Mouse (Mus musculus): ENCODE results near the gene Tmem178b. TPM values are rescaled to one million over a fixed set of nuclear protein-coding genes. Genes with fewer than 3 reads are reported as not detected.

The Tmem178b gene
- polyA plus RNA-seq, 1 experiment from 2014 or later = 0.67 TPM

DNA sequence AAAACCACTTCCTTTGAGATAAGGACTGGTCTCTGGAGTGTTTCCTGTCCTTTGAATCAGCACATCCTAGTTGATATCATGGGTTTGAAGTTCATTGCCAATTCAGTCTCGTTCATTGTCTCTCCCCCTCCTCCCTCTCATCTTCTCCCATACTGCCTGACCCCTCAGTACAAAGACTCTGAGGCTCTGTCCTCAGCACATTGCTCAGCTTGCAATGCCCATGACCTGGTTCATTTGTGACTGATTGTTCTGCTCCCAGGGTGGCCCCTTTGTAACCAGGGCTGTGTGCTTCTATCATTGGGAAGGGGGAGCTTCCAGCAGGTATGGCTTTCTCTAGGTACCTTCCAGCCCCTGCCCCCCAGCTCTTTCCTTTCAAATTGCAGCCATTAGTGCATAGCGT is 329.5 kb downstream of the Tmem178b start:
- no peaks in the 10 kb centered on the region for H3K36me3 ChIP-seq (ENCODE audit: control insufficient read depth, insufficient read depth, low read length)
- H3K4me3 ChIP-seq (ENCODE audit: low read length) = no peak overlapping the region
- no peak overlapping the region for H3K4me2 ChIP-seq (ENCODE audit: low read depth, low read length)
- no peak for ATAC-seq
- H3K9ac ChIP-seq (ENCODE audit: low read depth, low read length) = no peak overlapping the region
- H3K9me3 ChIP-seq (ENCODE audit: control insufficient read depth, low read length) = no peaks in the 10 kb centered on the region
- 72% methylated on average over 2 of the region's 2 CpGs for WGBS
- H3K4me1 ChIP-seq (ENCODE audit: control insufficient read depth, insufficient read depth, low read length) = no peaks in the 10 kb centered on the region
- no peaks in the 10 kb centered on the region for H3K27me3 ChIP-seq (replicated peaks; ENCODE audit: control insufficient read depth, insufficient read depth, low read length)
- H3K27ac ChIP-seq (ENCODE audit: low read length) = no peak overlapping the region

DNA sequence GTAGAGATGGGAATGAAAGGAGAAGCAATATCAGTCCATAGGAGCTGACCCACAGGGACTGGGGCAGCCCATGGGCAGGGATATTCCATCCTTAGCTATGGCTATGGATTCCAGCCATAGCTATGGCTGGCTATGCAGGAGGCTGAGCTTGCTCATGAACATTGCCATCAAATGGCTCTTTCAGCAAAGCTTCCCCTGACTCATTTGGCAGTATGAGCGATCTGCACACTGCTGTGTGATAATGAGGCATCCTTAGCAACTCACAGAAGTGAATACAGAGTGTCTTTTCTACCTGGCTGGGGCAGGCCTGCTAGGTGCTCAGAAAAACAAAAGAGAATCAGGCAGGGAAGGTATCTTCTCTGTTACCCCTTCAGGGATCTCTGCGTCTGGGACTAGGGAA is 332.3 kb downstream of the Tmem178b start:
- H3K4me2 ChIP-seq (ENCODE audit: low read depth, low read length) = no peak overlapping the region
- H3K9me3 ChIP-seq (ENCODE audit: control insufficient read depth, low read length) = no peaks in the 10 kb centered on the region
- ATAC-seq = no peak
- no peak overlapping the region for H3K27ac ChIP-seq (ENCODE audit: low read length)
- H3K36me3 ChIP-seq (ENCODE audit: control insufficient read depth, insufficient read depth, low read length) = no peaks in the 10 kb centered on the region
- H3K4me1 ChIP-seq (ENCODE audit: control insufficient read depth, insufficient read depth, low read length) = no peaks in the 10 kb centered on the region
- WGBS = 80% methylated on average over 2 of the region's 2 CpGs
- no peak overlapping the region for H3K9ac ChIP-seq (ENCODE audit: low read depth, low read length)
- H3K27me3 ChIP-seq (replicated peaks; ENCODE audit: control insufficient read depth, insufficient read depth, low read length) = no peaks in the 10 kb centered on the region
- no peak overlapping the region for H3K4me3 ChIP-seq (ENCODE audit: low read length)

DNA sequence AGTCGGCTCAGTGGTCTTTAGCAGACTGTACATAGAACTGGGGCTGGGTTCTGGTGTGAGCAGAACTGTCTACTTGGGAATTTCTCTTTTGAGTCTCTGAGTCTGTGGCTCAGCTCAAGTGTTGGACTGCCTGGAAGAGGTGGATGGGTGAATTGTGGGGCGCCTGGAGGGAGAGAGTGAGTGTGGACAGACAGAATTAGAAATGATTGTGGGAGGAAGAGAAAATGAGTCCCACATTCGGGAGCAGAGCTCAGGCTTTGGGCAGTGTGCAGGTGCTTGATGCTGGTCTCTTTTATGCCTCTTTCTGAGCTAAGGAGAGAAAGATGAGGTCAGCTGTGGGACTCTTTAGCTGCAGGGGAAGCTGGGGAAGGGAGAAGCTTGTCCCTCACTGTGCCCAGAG is 334.9 kb downstream of the Tmem178b start:
- WGBS = 84% methylated on average over 3 of the region's 3 CpGs
- no peak overlapping the region for H3K9ac ChIP-seq (ENCODE audit: low read depth, low read length)

DNA sequence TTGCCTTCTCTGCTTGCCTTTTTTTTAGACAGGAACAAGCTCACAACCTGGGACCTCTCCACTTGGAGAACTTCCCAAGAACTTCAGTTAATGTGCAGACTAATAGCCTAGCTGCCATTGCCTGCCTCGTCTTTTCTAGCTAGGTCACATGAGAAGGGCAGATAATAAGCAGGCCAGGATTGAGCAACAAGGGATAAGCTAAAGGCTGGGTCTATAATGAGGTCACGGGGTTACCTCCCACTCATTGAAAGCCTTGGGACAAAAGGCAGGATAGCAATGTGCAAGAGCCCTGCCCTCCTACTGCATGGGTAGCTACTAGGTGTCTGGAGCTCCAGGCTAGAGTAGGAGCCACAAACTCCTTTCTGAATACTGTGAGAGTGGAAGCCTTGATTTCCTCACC is 336.1 kb downstream of the Tmem178b start:
- Histone ChIP-seq H3K36me3 (ENCODE audit: control insufficient read depth, insufficient read depth, low read length) (no peaks in the 10 kb centered on the region), H3K4me2 (ENCODE audit: low read depth, low read length) (no peak overlapping the region), H3K27ac (ENCODE audit: low read length) (no peak overlapping the region), H3K9me3 (ENCODE audit: control insufficient read depth, low read length) (no peaks in the 10 kb centered on the region), H3K4me3 (ENCODE audit: low read length) (no peak overlapping the region), H3K27me3 (replicated peaks; ENCODE audit: control insufficient read depth, insufficient read depth, low read length) (no peaks in the 10 kb centered on the region), H3K9ac (ENCODE audit: low read depth, low read length) (no peak overlapping the region), H3K4me1 (ENCODE audit: control insufficient read depth, insufficient read depth, low read length) (no peaks in the 10 kb centered on the region)
- 50% methylated on average over 2 of the region's 2 CpGs for WGBS
- peak; percentile 58; the same call in 1 of the 2 replicates for ATAC-seq

More for the DNA sequence above, 334.9 kb downstream of the Tmem178b start:
- no peaks in the 10 kb centered on the region for H3K9me3 ChIP-seq (ENCODE audit: control insufficient read depth, low read length)
- no peak overlapping the region for H3K4me3 ChIP-seq (ENCODE audit: low read length)
- no peak for ATAC-seq
- H3K36me3 ChIP-seq (ENCODE audit: control insufficient read depth, insufficient read depth, low read length) = no peaks in the 10 kb centered on the region
- H3K27me3 ChIP-seq (replicated peaks; ENCODE audit: control insufficient read depth, insufficient read depth, low read length) = no peaks in the 10 kb centered on the region
- no peak overlapping the region for H3K27ac ChIP-seq (ENCODE audit: low read length)
- no peak overlapping the region for H3K4me2 ChIP-seq (ENCODE audit: low read depth, low read length)
- no peaks in the 10 kb centered on the region for H3K4me1 ChIP-seq (ENCODE audit: control insufficient read depth, insufficient read depth, low read length)

DNA sequence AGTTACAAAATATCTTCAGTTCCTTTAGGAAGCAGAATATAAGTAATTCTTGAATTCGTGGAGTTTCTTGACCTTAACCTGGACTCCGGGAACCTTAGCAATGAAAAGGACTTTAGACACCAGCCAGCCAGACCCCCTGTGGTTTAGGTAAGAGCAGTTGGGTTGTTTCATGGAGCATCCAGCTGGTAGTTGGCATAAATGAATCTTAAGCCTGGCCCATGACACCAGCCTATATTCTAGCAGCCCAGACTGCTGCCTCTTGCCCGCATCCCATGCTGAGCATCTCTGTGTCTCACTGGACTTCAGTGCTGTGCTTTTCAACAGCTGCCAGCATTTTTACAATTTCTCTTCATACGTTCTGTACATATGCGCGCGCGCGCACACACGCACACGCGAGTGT is 344.1 kb downstream of the Tmem178b start:
- no peaks in the 10 kb centered on the region for H3K4me1 ChIP-seq (ENCODE audit: control insufficient read depth, insufficient read depth, low read length)
- ATAC-seq = no peak
- 92% methylated on average over 12 of the region's 12 CpGs for WGBS
- H3K4me2 ChIP-seq (ENCODE audit: low read depth, low read length) = no peak overlapping the region
- no peaks in the 10 kb centered on the region for H3K9me3 ChIP-seq (ENCODE audit: control insufficient read depth, low read length)
- no peak overlapping the region for H3K9ac ChIP-seq (ENCODE audit: low read depth, low read length)
- H3K4me3 ChIP-seq (ENCODE audit: low read length) = no peak overlapping the region
- no peaks in the 10 kb centered on the region for H3K27me3 ChIP-seq (replicated peaks; ENCODE audit: control insufficient read depth, insufficient read depth, low read length)
- no peaks in the 10 kb centered on the region for H3K36me3 ChIP-seq (ENCODE audit: control insufficient read depth, insufficient read depth, low read length)
- H3K27ac ChIP-seq (ENCODE audit: low read length) = no peak overlapping the region

DNA sequence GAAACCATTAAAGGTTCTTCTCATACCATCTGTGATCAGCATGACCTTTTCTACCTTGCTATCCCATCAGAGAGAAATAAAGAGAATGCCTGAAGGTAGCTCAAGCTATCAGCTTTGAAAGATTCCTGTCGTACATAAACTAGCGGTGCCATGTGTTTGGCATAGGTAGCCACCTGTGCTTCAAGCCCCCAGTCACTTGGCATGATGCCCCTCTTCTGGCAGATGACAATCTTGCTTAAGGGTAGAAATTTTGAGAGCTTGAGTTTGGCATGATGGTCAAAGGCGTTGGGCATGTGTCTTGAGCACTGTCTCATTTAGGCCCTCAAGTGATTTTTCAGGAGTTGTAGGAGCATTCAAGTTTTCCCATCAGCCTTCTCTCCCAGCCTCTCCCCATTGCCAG is 344.6 kb downstream of the Tmem178b start:
- Histone ChIP-seq H3K27ac (ENCODE audit: low read length) (no peak overlapping the region), H3K36me3 (ENCODE audit: control insufficient read depth, insufficient read depth, low read length) (no peaks in the 10 kb centered on the region), H3K4me2 (ENCODE audit: low read depth, low read length) (no peak overlapping the region), H3K4me3 (ENCODE audit: low read length) (no peak overlapping the region), H3K27me3 (replicated peaks; ENCODE audit: control insufficient read depth, insufficient read depth, low read length) (no peaks in the 10 kb centered on the region), H3K9ac (ENCODE audit: low read depth, low read length) (no peak overlapping the region), H3K4me1 (ENCODE audit: control insufficient read depth, insufficient read depth, low read length) (no peaks in the 10 kb centered on the region), H3K9me3 (ENCODE audit: control insufficient read depth, low read length) (no peaks in the 10 kb centered on the region)
- WGBS = 92% methylated on average over 3 of the region's 3 CpGs
- no peak for ATAC-seq

DNA sequence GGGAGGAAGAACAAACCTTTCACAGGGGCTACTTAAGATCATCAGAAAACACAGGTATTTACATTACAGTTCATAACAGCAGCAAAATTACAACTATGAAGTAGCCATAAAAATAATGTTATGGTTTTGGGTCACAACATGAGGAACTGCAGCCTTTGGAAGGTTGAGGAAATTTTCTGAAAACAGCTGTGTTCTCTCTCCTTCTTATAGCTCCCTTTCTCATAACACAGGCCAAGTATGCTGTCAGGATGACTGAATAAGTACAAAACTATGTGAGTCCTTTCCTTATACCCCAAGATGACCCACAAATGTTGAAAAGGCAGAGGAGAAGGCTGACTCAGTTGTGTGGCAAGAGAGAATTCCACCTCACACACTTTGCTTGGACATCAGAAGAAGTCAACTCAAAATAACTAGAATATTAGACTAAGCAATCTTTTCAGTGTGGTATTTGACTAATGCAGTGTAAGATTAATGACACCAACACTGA is 347.6 kb downstream of the Tmem178b start:
- H3K27ac ChIP-seq (ENCODE audit: low read length) = no peak overlapping the region
- ATAC-seq = no peak
- no peak overlapping the region for H3K9ac ChIP-seq (ENCODE audit: low read depth, low read length)
- no peak overlapping the region for H3K4me3 ChIP-seq (ENCODE audit: low read length)
- H3K27me3 ChIP-seq (replicated peaks; ENCODE audit: control insufficient read depth, insufficient read depth, low read length) = no peaks in the 10 kb centered on the region
- no peaks in the 10 kb centered on the region for H3K36me3 ChIP-seq (ENCODE audit: control insufficient read depth, insufficient read depth, low read length)
- H3K9me3 ChIP-seq (ENCODE audit: control insufficient read depth, low read length) = no peaks in the 10 kb centered on the region
- H3K4me2 ChIP-seq (ENCODE audit: low read depth, low read length) = no peak overlapping the region
- H3K4me1 ChIP-seq (ENCODE audit: control insufficient read depth, insufficient read depth, low read length) = no peaks in the 10 kb centered on the region

DNA sequence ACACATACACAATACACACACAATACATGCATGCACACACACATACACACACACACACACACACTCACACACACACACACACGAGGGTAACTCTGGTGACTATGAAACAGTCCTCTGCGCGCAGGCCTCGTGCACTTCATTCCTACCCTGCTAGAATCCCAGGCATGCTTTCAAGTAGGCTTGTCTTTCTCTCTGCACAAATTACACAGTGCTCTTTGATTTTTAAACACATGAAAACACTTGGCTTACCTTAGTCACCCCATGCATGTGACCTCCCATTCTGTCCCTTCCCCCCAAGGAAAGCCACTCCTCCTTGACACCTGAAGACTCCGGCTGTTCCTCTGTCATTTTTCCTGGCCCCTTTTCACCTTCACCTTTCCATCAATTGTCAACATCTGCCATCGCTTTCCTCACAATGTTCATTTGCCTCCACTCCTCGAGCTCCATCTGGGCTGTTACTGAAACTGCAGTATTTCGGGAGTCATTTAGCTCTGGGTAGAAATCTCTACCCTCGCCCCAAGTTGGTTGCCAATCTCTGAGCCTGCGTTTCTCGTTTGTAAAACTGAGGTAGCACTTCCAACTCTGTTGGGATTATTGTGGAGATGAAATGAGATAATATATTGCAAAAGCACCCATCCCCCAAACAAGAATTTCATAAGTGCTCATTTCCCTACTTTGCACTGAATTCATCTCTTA is 352.7 kb downstream of the Tmem178b start:
- Histone ChIP-seq H3K27ac (ENCODE audit: low read length) (no peak overlapping the region), H3K4me3 (ENCODE audit: low read length) (no peak overlapping the region), H3K9me3 (ENCODE audit: control insufficient read depth, low read length) (no peaks in the 10 kb centered on the region), H3K27me3 (replicated peaks; ENCODE audit: control insufficient read depth, insufficient read depth, low read length) (no peaks in the 10 kb centered on the region), H3K9ac (ENCODE audit: low read depth, low read length) (no peak overlapping the region), H3K36me3 (ENCODE audit: control insufficient read depth, insufficient read depth, low read length) (no peaks in the 10 kb centered on the region), H3K4me1 (ENCODE audit: control insufficient read depth, insufficient read depth, low read length) (no peaks in the 10 kb centered on the region), H3K4me2 (ENCODE audit: low read depth, low read length) (no peak overlapping the region)
- 81% methylated on average over 11 of the region's 11 CpGs for WGBS
- no peak for ATAC-seq

DNA sequence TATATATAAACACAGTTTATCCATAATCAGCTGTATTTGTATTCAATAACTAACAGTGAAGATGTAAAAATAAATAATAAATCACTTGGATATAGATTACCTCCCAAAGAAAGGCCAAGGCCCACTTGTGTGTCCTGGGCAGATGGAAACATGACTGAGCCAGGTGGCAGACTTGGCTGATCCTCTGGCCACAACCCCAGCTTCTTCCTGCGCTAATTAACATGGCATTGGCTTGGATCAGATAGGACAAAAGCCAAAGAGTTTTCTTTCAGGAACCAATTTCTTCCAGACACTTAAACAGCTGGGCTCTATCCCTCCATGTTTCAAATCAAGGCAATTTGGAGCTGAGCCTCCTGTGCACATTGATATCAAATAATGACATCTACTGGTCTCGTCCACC is 355.9 kb downstream of the Tmem178b start:
- Histone ChIP-seq H3K36me3 (ENCODE audit: control insufficient read depth, insufficient read depth, low read length) (no peaks in the 10 kb centered on the region), H3K4me1 (ENCODE audit: control insufficient read depth, insufficient read depth, low read length) (no peaks in the 10 kb centered on the region), H3K27me3 (replicated peaks; ENCODE audit: control insufficient read depth, insufficient read depth, low read length) (no peaks in the 10 kb centered on the region), H3K4me3 (ENCODE audit: low read length) (no peak overlapping the region), H3K4me2 (ENCODE audit: low read depth, low read length) (no peak overlapping the region), H3K27ac (ENCODE audit: low read length) (no peak overlapping the region), H3K9ac (ENCODE audit: low read depth, low read length) (no peak overlapping the region), H3K9me3 (ENCODE audit: control insufficient read depth, low read length) (no peaks in the 10 kb centered on the region)
- ATAC-seq = no peak
- WGBS = 88% methylated on average over 2 of the region's 2 CpGs

DNA sequence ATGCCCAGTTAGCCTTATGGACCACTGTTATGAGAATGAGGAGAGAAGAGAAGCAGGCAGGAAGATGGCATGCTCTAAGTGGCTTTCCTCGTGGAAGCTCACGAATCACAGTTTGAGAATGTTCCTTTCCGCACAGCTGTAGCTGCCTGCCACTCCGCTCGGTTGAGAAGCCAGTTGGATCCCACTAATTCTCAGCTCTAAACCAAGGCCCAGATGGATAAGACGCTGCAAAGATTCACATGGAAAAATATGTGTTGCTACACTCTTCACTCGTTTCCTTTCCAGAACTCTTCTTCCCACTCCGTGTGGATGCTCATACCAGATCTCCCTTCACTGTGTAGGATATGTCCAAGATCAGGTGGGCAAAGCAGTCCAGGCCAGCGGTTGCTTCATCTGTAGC is 356.9 kb downstream of the Tmem178b start:
- Histone ChIP-seq H3K9me3 (ENCODE audit: control insufficient read depth, low read length) (no peaks in the 10 kb centered on the region), H3K4me3 (ENCODE audit: low read length) (no peak overlapping the region), H3K4me2 (ENCODE audit: low read depth, low read length) (no peak overlapping the region), H3K36me3 (ENCODE audit: control insufficient read depth, insufficient read depth, low read length) (no peaks in the 10 kb centered on the region), H3K4me1 (ENCODE audit: control insufficient read depth, insufficient read depth, low read length) (no peaks in the 10 kb centered on the region), H3K9ac (ENCODE audit: low read depth, low read length) (no peak overlapping the region), H3K27me3 (replicated peaks; ENCODE audit: control insufficient read depth, insufficient read depth, low read length) (no peaks in the 10 kb centered on the region), H3K27ac (ENCODE audit: low read length) (no peak overlapping the region)
- 91% methylated on average over 9 of the region's 9 CpGs for WGBS
- no peak for ATAC-seq

Measured in intestine, embryonic 16.5 days (tissue).